Mouse (Mus musculus) forebrain, embryonic 14.5 days (tissue): ENCODE measurements at regions not wholly inside any gene's neighbourhood (a gene's known extent, or its start where the extent isn't known, plus 50 kb on each side); places are given as distances from the start of the nearest gene placed in this dataset.
A peak's percentile ranks its signal among the peaks of the same experiment; 100 is the strongest.

ENCODE experiments used
- ATAC-seq: fragments of 200-750 bp; cut with Nextera tagmentation; 2 replicates; pipeline ENCODE4 v1.8.0; 2017; ENCODE audit warnings: mild to moderate bottlenecking, moderate library complexity
- DNase-seq: peaks from one replicate; pipeline ENCODE4 v3.0.0-alpha.2; 2015; ENCODE audit warnings: low spot score
- H3K27ac ChIP-seq: fragments of 300-500 bp; sonication (generic); 2 replicates; pipeline ENCODE4 v1.5.1; 2014; ENCODE audit warnings: low read depth, mild to moderate bottlenecking, control low read depth, low read length, moderate library complexity
- H3K27me3 ChIP-seq: fragments of 300-500 bp; sonication (generic); replicated peaks from 2 replicates; pipeline ENCODE4 v1.6.1; 2014; ENCODE audit warnings: low read length, control low read depth, mixed read lengths; ENCODE audit not compliant: control insufficient read depth, insufficient read depth
- H3K36me3 ChIP-seq: fragments of 300-500 bp; sonication (generic); 2 replicates; pipeline ENCODE4 v1.6.1; 2014; ENCODE audit warnings: low read length, control low read depth; ENCODE audit not compliant: control insufficient read depth, insufficient read depth
- H3K4me1 ChIP-seq: fragments of 300-500 bp; sonication (generic); 2 replicates; pipeline ENCODE4 v1.6.1; 2014; ENCODE audit warnings: antibody characterized with exemption, low read length, control low read depth; ENCODE audit not compliant: control insufficient read depth, insufficient read depth
- H3K4me2 ChIP-seq: fragments of 300-500 bp; sonication (generic); 2 replicates; pipeline ENCODE4 v1.6.1; 2014; ENCODE audit warnings: mild to moderate bottlenecking, control low read depth, low read length
- H3K4me3 ChIP-seq: fragments of 300-500 bp; sonication (generic); 2 replicates; pipeline ENCODE4 v1.5.1; 2014; ENCODE audit warnings: low read depth, low read length, control low read depth
- H3K9ac ChIP-seq: fragments of 300-500 bp; sonication (generic); 2 replicates; pipeline ENCODE4 v1.6.1; 2014; ENCODE audit warnings: mild to moderate bottlenecking, low read length, control low read depth, moderate library complexity
- H3K9me3 ChIP-seq: fragments of 300-500 bp; sonication (generic); replicated peaks from 2 replicates; pipeline ENCODE4 v1.6.1; 2016; ENCODE audit warnings: low read length, control low read depth, mixed read lengths; ENCODE audit not compliant: control insufficient read depth
- WGBS: fragments of 180-500 bp; shearing (Covaris S2); extraction: QIAGEN DNeasy Blood & Tissue Kit; methylation state at CpG from one replicate; pipeline ENCODE4 v1.1.7; 2014; 5-methylcytosine and 5-hydroxymethylcytosine counted together

- 84% methylated on average over 2 of the region's 2 CpGs for WGBS
Observed at GRCm38 (mm10) chr15:71157680-71158079, 2676.7 kb upstream of the Gm6569 start.

GRCm38 (mm10) chr15:71162097-71162496, 2672.3 kb upstream of the Gm6569 start:
- ATAC-seq (no peak), DNase-seq (peak; percentile 23)
- H3K36me3 ChIP-seq = no peaks in the 10 kb centered on the region

More at GRCm38 (mm10) chr15:71157680-71158079, 2676.7 kb upstream of the Gm6569 start:
- Histone ChIP-seq H3K27ac (no peak overlapping the region), H3K36me3 (no peaks in the 10 kb centered on the region), H3K4me1 (no peaks in the 10 kb centered on the region), H3K4me3 (no peak overlapping the region), H3K9ac (no peak overlapping the region), H3K4me2 (no peak overlapping the region), H3K9me3 (no peaks in the 10 kb centered on the region), H3K27me3 (no peaks in the 10 kb centered on the region)
- ATAC-seq = no peak
- peak; percentile 41 for DNase-seq

GRCm38 (mm10) chr15:71195011-71195739, 2639.2 kb upstream of the Gm6569 start:
- Histone ChIP-seq H3K4me1 (no peaks in the 10 kb centered on the region), H3K36me3 (no peaks in the 10 kb centered on the region), H3K27me3 (no peaks in the 10 kb centered on the region), H3K27ac (no peak overlapping the region), H3K4me2 (no peak overlapping the region), H3K9me3 (no peaks in the 10 kb centered on the region), H3K4me3 (no peak overlapping the region), H3K9ac (no peak overlapping the region)
- DNase-seq = peak; percentile 64
- peak; percentile 58; the same call in 1 of the 2 replicates for ATAC-seq
- 50% methylated on average over 11 of the region's 11 CpGs for WGBS

More at GRCm38 (mm10) chr15:71162097-71162496, 2672.3 kb upstream of the Gm6569 start:
- Histone ChIP-seq H3K4me3 (no peak overlapping the region), H3K9ac (no peak overlapping the region), H3K4me2 (no peak overlapping the region), H3K4me1 (no peaks in the 10 kb centered on the region), H3K27me3 (no peaks in the 10 kb centered on the region), H3K9me3 (no peaks in the 10 kb centered on the region), H3K27ac (no peak overlapping the region)

- Histone ChIP-seq H3K4me1 (peaks cover 2% of the 10 kb centered on the region; the same call in 1 of the 2 replicates), H3K27me3 (no peaks in the 10 kb centered on the region), H3K9ac (no peak overlapping the region), H3K36me3 (no peaks in the 10 kb centered on the region), H3K4me2 (no peak overlapping the region), H3K9me3 (no peaks in the 10 kb centered on the region), H3K4me3 (no peak overlapping the region), H3K27ac (no peak overlapping the region)
- DNase-seq (peak; percentile 90), ATAC-seq (peak; percentile 85)
- WGBS = 37% methylated on average over 9 of the region's 9 CpGs
Observed at GRCm38 (mm10) chr15:71240647-71241351, 2593.6 kb upstream of the Gm6569 start.

GRCm38 (mm10) chr15:71243539-71243938, 2590.8 kb upstream of the Gm6569 start:
- no peaks in the 10 kb centered on the region for H3K27me3 ChIP-seq

GRCm38 (mm10) chr15:71275876-71276565, 2558.3 kb upstream of the Gm6569 start:
- H3K4me1 ChIP-seq = no peaks in the 10 kb centered on the region
- no peak overlapping the region for H3K9ac ChIP-seq
- no peak overlapping the region for H3K4me2 ChIP-seq
- H3K27ac ChIP-seq = no peak overlapping the region
- ATAC-seq (peak; percentile 58; the same call in 1 of the 2 replicates), DNase-seq (peak; percentile 41)
- WGBS = 83% methylated on average over 2 of the region's 2 CpGs
- H3K27me3 ChIP-seq = no peaks in the 10 kb centered on the region
- H3K4me3 ChIP-seq = no peak overlapping the region
- no peaks in the 10 kb centered on the region for H3K36me3 ChIP-seq
- H3K9me3 ChIP-seq = no peaks in the 10 kb centered on the region

More at GRCm38 (mm10) chr15:71243539-71243938, 2590.8 kb upstream of the Gm6569 start:
- DNase-seq (peak; percentile 27), ATAC-seq (no peak)
- no peak overlapping the region for H3K4me2 ChIP-seq
- no peak overlapping the region for H3K9ac ChIP-seq
- H3K4me1 ChIP-seq = peaks cover 2% of the 10 kb centered on the region; the same call in 1 of the 2 replicates
- no peaks in the 10 kb centered on the region for H3K9me3 ChIP-seq
- WGBS = 77% methylated on average over 9 of the region's 9 CpGs
- H3K27ac ChIP-seq = no peak overlapping the region
- no peak overlapping the region for H3K4me3 ChIP-seq
- H3K36me3 ChIP-seq = no peaks in the 10 kb centered on the region

GRCm38 (mm10) chr15:71276566-71276912, 2557.8 kb upstream of the Gm6569 start:
- Histone ChIP-seq H3K36me3 (no peaks in the 10 kb centered on the region), H3K4me2 (no peak overlapping the region), H3K9ac (no peak overlapping the region), H3K27ac (no peak overlapping the region), H3K4me3 (no peak overlapping the region), H3K9me3 (no peaks in the 10 kb centered on the region), H3K4me1 (no peaks in the 10 kb centered on the region), H3K27me3 (no peaks in the 10 kb centered on the region)
- DNase-seq = no peak
- WGBS = 83% methylated on average over 2 of the region's 2 CpGs
- ATAC-seq = no peak

- ATAC-seq = no peak
- no peaks in the 10 kb centered on the region for H3K36me3 ChIP-seq
- DNase-seq = no peak
- H3K4me3 ChIP-seq = no peak overlapping the region
- 77% methylated on average over 2 of the region's 2 CpGs for WGBS
- no peak overlapping the region for H3K4me2 ChIP-seq
- no peak overlapping the region for H3K27ac ChIP-seq
- no peak overlapping the region for H3K9ac ChIP-seq
- H3K9me3 ChIP-seq = no peaks in the 10 kb centered on the region
- H3K27me3 ChIP-seq = no peaks in the 10 kb centered on the region
- H3K4me1 ChIP-seq = no peaks in the 10 kb centered on the region
Observed at GRCm38 (mm10) chr15:71277388-71277787, 2557.0 kb upstream of the Gm6569 start.
